Mouse (Mus musculus) testis, postnatal 10 days (tissue): ENCODE measurements around the gene Acap2.

Experiments used
- DNase-seq: peaks from one replicate; pipeline ENCODE4 v3.0.0; 2021; ENCODE audit warnings: low spot score

The Acap2 gene

GRCm38 (mm10) chr16:31169596-31169995 lies 31.4 kb downstream of the Acap2 start:
- no peak for DNase-seq

- DNase-seq: no peak
Measured at GRCm38 (mm10) chr16:31167934-31168333, 33.1 kb downstream of the Acap2 start.

GRCm38 (mm10) chr16:31167017-31167887 lies 33.8 kb downstream of the Acap2 start:
- no peak for DNase-seq

- DNase-seq: no peak
Measured at GRCm38 (mm10) chr16:31165907-31166306, 35.1 kb downstream of the Acap2 start.

- no peak for DNase-seq
Measured at GRCm38 (mm10) chr16:31165467-31165866, 35.6 kb downstream of the Acap2 start.

GRCm38 (mm10) chr16:31164125-31164524 lies 36.9 kb downstream of the Acap2 start:
- no peak for DNase-seq

- no peak for DNase-seq
Measured at GRCm38 (mm10) chr16:31160486-31160885, 40.6 kb downstream of the Acap2 start.

- no peak for DNase-seq
Measured at GRCm38 (mm10) chr16:31159491-31159890, 41.6 kb downstream of the Acap2 start.

GRCm38 (mm10) chr16:31149841-31150240 lies 51.2 kb downstream of the Acap2 start:
- no peak for DNase-seq

GRCm38 (mm10) chr16:31148891-31149290 lies 52.2 kb downstream of the Acap2 start:
- no peak for DNase-seq

GRCm38 (mm10) chr16:31147766-31148165 lies 53.3 kb downstream of the Acap2 start:
- no peak for DNase-seq

- no peak for DNase-seq
Measured at GRCm38 (mm10) chr16:31141916-31142315, 59.1 kb downstream of the Acap2 start.

GRCm38 (mm10) chr16:31136616-31137253 lies 64.3 kb downstream of the Acap2 start:
- no peak for DNase-seq

- no peak for DNase-seq
Measured at GRCm38 (mm10) chr16:31135519-31135918, 65.5 kb downstream of the Acap2 start.

GRCm38 (mm10) chr16:31131531-31131930 lies 69.5 kb downstream of the Acap2 start:
- DNase-seq: no peak

GRCm38 (mm10) chr16:31128116-31128515 lies 72.9 kb downstream of the Acap2 start:
- no peak for DNase-seq

GRCm38 (mm10) chr16:31124991-31125390 lies 76.1 kb downstream of the Acap2 start:
- DNase-seq: no peak

GRCm38 (mm10) chr16:31121612-31122011 lies 79.4 kb downstream of the Acap2 start:
- no peak for DNase-seq

GRCm38 (mm10) chr16:31113596-31113995 lies 87.4 kb downstream of the Acap2 start:
- no peak for DNase-seq

- no peak for DNase-seq
Measured at GRCm38 (mm10) chr16:31101352-31101751, 99.7 kb downstream of the Acap2 start.

- no peak for DNase-seq
Measured at GRCm38 (mm10) chr16:31099906-31100305, 101.1 kb downstream of the Acap2 start.

- DNase-seq: no peak
Measured at GRCm38 (mm10) chr16:31094036-31094435, 107.0 kb downstream of the Acap2 start.

GRCm38 (mm10) chr16:31093186-31093585 lies 107.9 kb downstream of the Acap2 start:
- no peak for DNase-seq
